Mouse (Mus musculus) cerebellum, adult 2 months (tissue): ENCODE data around the gene Chst3.

ENCODE experiments used
- CTCF ChIP-seq: fragments of 200-500 bp; IDR thresholded peaks from 2 replicates; pipeline ENCODE4 v1.5.1; 2011; ENCODE audit warnings: low read depth, mild to moderate bottlenecking, control low read depth, low read length, moderate library complexity, borderline replicate concordance; ENCODE audit not compliant: insufficient read depth
- POLR2A ChIP-seq: fragments of 200-500 bp; IDR thresholded peaks from 2 replicates; pipeline ENCODE4 v1.6.1; 2011; ENCODE audit warnings: low read length, control low read depth, borderline replicate concordance; ENCODE audit not compliant: insufficient read depth

GRCm38 (mm10) chr10:60164869-60165268, 54.2 kb downstream of the Chst3 start:
- TF ChIP-seq CTCF = no peak
- TF ChIP-seq POLR2A = no peak
